Mouse (Mus musculus): ENCODE measurements at regions not wholly inside any gene's neighbourhood (a gene's known extent, or its start where the extent isn't known, plus 50 kb on each side); places are given as distances from the start of the nearest gene placed in this dataset.

DNA sequence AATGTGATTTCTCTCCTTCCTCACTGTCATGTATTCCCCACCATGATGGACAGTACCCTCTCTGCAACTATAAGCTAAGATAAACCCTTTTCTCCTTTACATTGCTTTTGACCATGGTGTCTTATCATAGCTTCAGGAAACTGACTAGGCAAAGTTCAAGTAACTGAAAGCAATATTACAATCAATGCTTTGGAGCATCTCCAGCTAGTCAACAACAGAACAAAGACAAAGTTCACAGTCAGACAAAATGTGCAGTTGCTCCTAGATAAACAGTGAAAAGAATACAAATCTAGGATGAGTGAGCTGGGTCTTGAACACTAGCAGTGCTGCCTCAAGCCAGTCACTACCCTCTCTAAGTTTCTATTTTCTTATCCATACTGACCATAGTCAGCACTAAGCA, 100.2 kb upstream of the Dynlrb2 start:
- ATAC-seq (ENCODE audit: insufficient number of reproducible peaks, low FRiP score, low TSS enrichment, low read depth): no peak
- Histone ChIP-seq H3K27me3 (no peaks in the 10 kb centered on the region), H3K27ac (replicated peaks) (no peak overlapping the region), H3K4me2 (replicated peaks) (no peak overlapping the region), H3K4me1 (no peaks in the 10 kb centered on the region), H3K4me3 (replicated peaks) (no peak overlapping the region), H3K9ac (no peak overlapping the region), H3K36me3 (no peaks in the 10 kb centered on the region), H3K9me3 (replicated peaks) (no peaks in the 10 kb centered on the region)

DNA sequence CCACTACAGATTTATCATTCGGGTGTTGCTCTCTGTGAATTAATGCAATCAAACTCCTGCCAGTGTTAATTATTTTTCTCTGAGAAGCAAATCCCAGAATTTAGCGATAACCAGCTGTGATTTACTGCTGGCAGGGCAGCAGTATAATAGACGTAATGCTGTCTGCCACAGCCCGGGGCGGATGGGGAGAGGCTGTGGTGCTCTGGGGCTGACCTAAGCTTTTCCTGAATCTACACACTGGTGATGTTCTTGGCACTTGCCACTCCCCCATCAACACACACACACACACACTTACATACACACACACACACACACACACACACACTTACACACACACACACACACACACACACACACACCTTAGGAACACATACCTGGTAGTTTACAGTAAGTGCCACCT, 101.4 kb upstream of the Dynlrb2 start:
- ATAC-seq (ENCODE audit: insufficient number of reproducible peaks, low FRiP score, low TSS enrichment, low read depth): no peak
- H3K9me3 ChIP-seq (replicated peaks): no peaks in the 10 kb centered on the region
- H3K9ac ChIP-seq: no peak overlapping the region
- no peak overlapping the region for H3K4me3 ChIP-seq (replicated peaks)
- no peaks in the 10 kb centered on the region for H3K27me3 ChIP-seq
- no peaks in the 10 kb centered on the region for H3K36me3 ChIP-seq
- no peak overlapping the region for H3K4me2 ChIP-seq (replicated peaks)
- 65% methylated on average over 5 of the region's 5 CpGs for WGBS
- H3K27ac ChIP-seq (replicated peaks): no peak overlapping the region
- H3K4me1 ChIP-seq: no peaks in the 10 kb centered on the region

GRCm38 (mm10) chr8:116399452-116399851, 105.3 kb upstream of the Dynlrb2 start:
- Histone ChIP-seq H3K4me3 (replicated peaks) (no peak overlapping the region), H3K4me1 (no peaks in the 10 kb centered on the region), H3K36me3 (no peaks in the 10 kb centered on the region), H3K27me3 (no peaks in the 10 kb centered on the region), H3K9me3 (replicated peaks) (no peaks in the 10 kb centered on the region), H3K4me2 (replicated peaks) (no peak overlapping the region), H3K9ac (no peak overlapping the region), H3K27ac (replicated peaks) (no peak overlapping the region)
- WGBS: 75% methylated on average over 2 of the region's 2 CpGs
- no peak for ATAC-seq (ENCODE audit: insufficient number of reproducible peaks, low FRiP score, low TSS enrichment, low read depth)

GRCm38 (mm10) chr8:116398565-116399205, 106.1 kb upstream of the Dynlrb2 start:
- H3K36me3 ChIP-seq: no peaks in the 10 kb centered on the region
- H3K27ac ChIP-seq (replicated peaks): no peak overlapping the region
- H3K9ac ChIP-seq: no peak overlapping the region
- H3K4me3 ChIP-seq (replicated peaks): no peak overlapping the region
- H3K27me3 ChIP-seq: no peaks in the 10 kb centered on the region
- no peaks in the 10 kb centered on the region for H3K9me3 ChIP-seq (replicated peaks)
- 69% methylated on average over 11 of the region's 11 CpGs for WGBS
- ATAC-seq (ENCODE audit: insufficient number of reproducible peaks, low FRiP score, low TSS enrichment, low read depth): no peak
- no peaks in the 10 kb centered on the region for H3K4me1 ChIP-seq
- no peak overlapping the region for H3K4me2 ChIP-seq (replicated peaks)

DNA sequence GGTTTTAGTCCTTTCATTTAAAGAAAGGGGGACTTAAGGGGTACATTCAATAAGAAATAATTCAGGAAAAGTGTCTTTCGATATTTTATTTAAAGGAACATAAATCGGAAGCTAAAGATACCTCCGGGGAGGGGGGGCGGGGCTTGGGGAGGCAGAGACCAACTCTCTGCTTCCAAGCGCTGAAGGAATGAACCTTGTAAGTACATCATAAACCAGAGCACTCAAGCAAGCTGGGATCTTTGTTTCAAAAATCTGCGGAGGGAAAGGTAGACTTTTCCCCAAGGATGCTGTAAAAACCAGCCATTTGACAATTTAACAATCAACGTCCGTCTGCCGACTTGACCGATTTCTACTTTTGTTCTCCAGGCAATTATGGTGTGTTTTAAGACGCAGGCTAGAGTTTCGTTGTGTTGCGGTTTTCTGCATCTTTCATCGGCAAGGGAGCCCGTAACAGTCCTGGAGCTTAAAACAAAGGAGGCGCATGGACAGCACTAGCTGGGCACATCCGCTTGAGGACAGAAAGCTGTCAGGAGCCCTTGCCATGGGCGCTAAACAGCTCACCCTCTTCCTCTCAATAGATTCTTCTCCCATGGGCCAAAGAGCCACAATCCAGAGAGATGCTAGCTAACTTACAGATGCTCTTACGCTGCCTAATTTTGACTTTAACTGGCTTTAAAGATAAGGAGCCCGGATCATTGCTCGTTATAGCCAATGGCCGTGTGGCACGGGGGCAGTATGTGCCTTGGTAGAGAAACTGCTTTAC, 119.4 kb upstream of the Dynlrb2 start:
- WGBS: 90% methylated on average over 23 of the region's 23 CpGs
- H3K27ac ChIP-seq (replicated peaks): no peak overlapping the region
- ATAC-seq (ENCODE audit: insufficient number of reproducible peaks, low FRiP score, low TSS enrichment, low read depth): no peak
- peaks cover 9% of the 10 kb centered on the region; the same call in 1 of the 2 replicates for H3K4me1 ChIP-seq
- H3K27me3 ChIP-seq: no peaks in the 10 kb centered on the region
- no peak overlapping the region for H3K4me3 ChIP-seq (replicated peaks)
- H3K9ac ChIP-seq: no peak overlapping the region
- H3K36me3 ChIP-seq: no peaks in the 10 kb centered on the region
- H3K4me2 ChIP-seq (replicated peaks): no peak overlapping the region
- no peaks in the 10 kb centered on the region for H3K9me3 ChIP-seq (replicated peaks)

- no peak overlapping the region for H3K4me3 ChIP-seq (replicated peaks)
- ATAC-seq (ENCODE audit: insufficient number of reproducible peaks, low FRiP score, low TSS enrichment, low read depth): no peak
- no peaks in the 10 kb centered on the region for H3K9me3 ChIP-seq (replicated peaks)
- no peaks in the 10 kb centered on the region for H3K27me3 ChIP-seq
- H3K9ac ChIP-seq: no peak overlapping the region
- H3K4me2 ChIP-seq (replicated peaks): no peak overlapping the region
- no peaks in the 10 kb centered on the region for H3K36me3 ChIP-seq
- peaks cover 15% of the 10 kb centered on the region; the same call in 1 of the 2 replicates for H3K4me1 ChIP-seq
- no peak overlapping the region for H3K27ac ChIP-seq (replicated peaks)
- WGBS: 74% methylated on average over 15 of the region's 15 CpGs
Observed at GRCm38 (mm10) chr8:116384418-116385089, 120.2 kb upstream of the Dynlrb2 start.

DNA sequence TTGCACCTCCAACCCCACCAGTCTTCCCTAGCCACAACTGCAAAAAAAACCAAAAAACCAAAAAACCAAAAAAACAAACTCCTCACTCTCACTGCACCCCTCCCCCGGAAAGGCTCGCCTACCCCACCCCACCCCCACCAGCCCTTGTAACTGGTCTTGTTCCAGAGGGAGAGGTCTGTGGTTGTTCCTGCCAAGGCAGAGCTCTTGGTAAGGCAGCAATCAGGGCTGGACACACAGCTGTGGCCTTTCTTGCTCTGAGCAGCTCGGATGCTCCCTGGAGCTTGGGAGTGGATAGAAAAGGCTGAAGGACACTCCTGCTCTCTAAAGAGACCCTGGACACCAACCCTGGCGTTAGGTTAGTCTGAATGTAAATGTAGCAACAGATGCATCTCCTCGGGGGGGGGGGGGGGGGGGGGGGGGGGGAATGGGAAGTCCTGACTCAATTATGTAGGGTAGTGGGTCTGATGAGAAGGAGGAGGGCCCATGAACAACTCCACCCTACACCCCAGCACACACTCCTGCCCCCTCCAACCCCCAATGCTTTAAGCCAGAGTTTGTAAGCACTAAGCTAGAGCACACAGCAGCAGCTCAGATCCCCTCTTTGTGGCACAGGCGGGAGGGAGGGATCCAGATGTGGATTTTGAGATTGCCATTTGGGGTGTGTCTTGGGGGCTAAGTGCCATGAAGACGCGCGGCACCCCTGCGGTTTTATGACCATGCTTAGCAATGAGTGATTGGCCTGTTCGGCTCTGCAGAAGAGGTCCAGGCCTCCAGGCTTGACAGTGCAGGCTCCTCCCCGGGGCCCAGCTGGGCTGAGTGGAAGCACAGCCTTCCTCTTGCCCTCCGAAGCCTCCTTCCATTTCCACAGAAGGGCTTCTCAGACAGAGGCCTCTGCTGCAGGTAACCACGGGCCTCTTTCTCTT, 121.0 kb upstream of the Dynlrb2 start:
- Histone ChIP-seq H3K9me3 (replicated peaks) (no peaks in the 10 kb centered on the region), H3K36me3 (no peaks in the 10 kb centered on the region), H3K4me1 (peaks cover 15% of the 10 kb centered on the region; the same call in 1 of the 2 replicates), H3K27ac (replicated peaks) (no peak overlapping the region), H3K4me2 (replicated peaks) (no peak overlapping the region), H3K27me3 (no peaks in the 10 kb centered on the region), H3K9ac (no peak overlapping the region), H3K4me3 (replicated peaks) (no peak overlapping the region)
- 44% methylated on average over 13 of the region's 14 CpGs for WGBS
- no peak for ATAC-seq (ENCODE audit: insufficient number of reproducible peaks, low FRiP score, low TSS enrichment, low read depth)

DNA sequence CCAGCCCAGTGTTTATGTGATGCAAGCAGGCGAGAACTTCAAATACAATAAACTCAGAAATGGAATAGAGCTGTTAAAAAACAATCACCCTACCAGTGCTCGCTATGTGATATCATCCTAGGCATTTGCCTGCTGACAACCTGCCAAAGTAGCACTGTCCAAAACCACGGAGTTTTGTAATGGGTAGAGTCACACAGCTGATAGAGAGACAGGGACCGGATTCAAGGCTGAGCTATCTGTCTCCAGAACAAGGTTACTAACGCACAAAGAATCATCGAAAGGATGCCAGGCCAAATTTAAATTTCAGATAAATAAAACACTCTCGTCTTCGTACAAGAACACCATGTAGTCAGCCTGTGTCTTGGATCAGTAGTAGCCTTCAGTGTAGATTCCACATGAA, 121.7 kb upstream of the Dynlrb2 start:
- Histone ChIP-seq H3K4me1 (peaks cover 15% of the 10 kb centered on the region; the same call in 1 of the 2 replicates), H3K4me2 (replicated peaks) (no peak overlapping the region), H3K36me3 (no peaks in the 10 kb centered on the region), H3K27me3 (no peaks in the 10 kb centered on the region), H3K9ac (no peak overlapping the region), H3K9me3 (replicated peaks) (no peaks in the 10 kb centered on the region), H3K27ac (replicated peaks) (no peak overlapping the region), H3K4me3 (replicated peaks) (no peak overlapping the region)
- no peak for ATAC-seq (ENCODE audit: insufficient number of reproducible peaks, low FRiP score, low TSS enrichment, low read depth)
- 66% methylated on average over 8 of the region's 8 CpGs for WGBS

- no peak overlapping the region for H3K9ac ChIP-seq
- H3K9me3 ChIP-seq (replicated peaks): no peaks in the 10 kb centered on the region
- no peaks in the 10 kb centered on the region for H3K36me3 ChIP-seq
- no peak overlapping the region for H3K4me2 ChIP-seq (replicated peaks)
- 88% methylated on average over 4 of the region's 4 CpGs for WGBS
- no peak overlapping the region for H3K27ac ChIP-seq (replicated peaks)
- ATAC-seq (ENCODE audit: insufficient number of reproducible peaks, low FRiP score, low TSS enrichment, low read depth): no peak
- peaks cover 15% of the 10 kb centered on the region; the same call in 1 of the 2 replicates for H3K4me1 ChIP-seq
- H3K4me3 ChIP-seq (replicated peaks): no peak overlapping the region
- no peaks in the 10 kb centered on the region for H3K27me3 ChIP-seq
Observed at GRCm38 (mm10) chr8:116380601-116381000, 124.2 kb upstream of the Dynlrb2 start.

DNA sequence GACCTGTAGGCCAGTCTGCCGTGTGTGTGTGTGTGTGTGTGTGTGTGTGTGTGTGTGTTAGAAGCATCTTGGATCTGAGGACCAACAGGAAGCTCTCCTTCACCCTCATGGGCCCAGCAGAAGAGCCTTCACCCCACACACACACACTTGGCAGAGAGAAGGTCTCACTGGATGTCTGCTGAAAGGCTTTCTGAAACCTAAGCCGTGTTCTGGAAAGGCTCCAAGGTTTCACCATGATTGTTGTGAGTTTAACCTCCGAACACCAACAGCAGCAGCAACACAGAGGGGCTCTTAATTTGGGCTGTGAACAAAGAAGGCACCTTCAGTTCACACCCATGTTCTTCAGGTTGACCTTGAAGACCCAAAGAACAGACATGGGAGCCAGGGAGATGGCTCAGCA, 124.9 kb upstream of the Dynlrb2 start:
- Histone ChIP-seq H3K36me3 (no peaks in the 10 kb centered on the region), H3K4me1 (peaks cover 20% of the 10 kb centered on the region), H3K9ac (no peak overlapping the region), H3K27me3 (no peaks in the 10 kb centered on the region), H3K4me2 (replicated peaks) (no peak overlapping the region), H3K4me3 (replicated peaks) (no peak overlapping the region), H3K9me3 (replicated peaks) (no peaks in the 10 kb centered on the region), H3K27ac (replicated peaks) (no peak overlapping the region)
- ATAC-seq (ENCODE audit: insufficient number of reproducible peaks, low FRiP score, low TSS enrichment, low read depth): no peak
- WGBS: 46% methylated on average over 3 of the region's 3 CpGs

DNA sequence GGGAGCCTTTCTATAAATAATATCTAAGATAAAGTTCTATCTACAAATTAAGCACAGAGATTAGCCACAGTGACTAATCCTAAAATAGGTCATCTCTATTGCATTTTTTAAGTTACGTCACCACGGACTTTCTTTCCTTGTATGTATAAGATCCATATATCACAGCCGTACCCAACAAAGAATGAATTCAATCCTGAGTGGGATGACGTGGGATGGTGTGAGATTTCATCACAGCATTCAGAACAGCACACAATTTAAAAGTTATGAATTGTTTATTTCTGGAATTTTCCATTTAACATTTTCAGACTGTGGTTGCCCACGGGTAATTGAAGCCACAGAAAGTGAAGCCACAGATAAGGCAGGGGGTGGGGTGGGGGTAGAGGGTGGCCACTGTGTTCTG, 129.0 kb upstream of the Dynlrb2 start:
- no peaks in the 10 kb centered on the region for H3K36me3 ChIP-seq
- peaks cover 13% of the 10 kb centered on the region for H3K4me1 ChIP-seq
- no peak overlapping the region for H3K4me3 ChIP-seq (replicated peaks)
- no peaks in the 10 kb centered on the region for H3K27me3 ChIP-seq
- H3K4me2 ChIP-seq (replicated peaks): no peak overlapping the region
- no peak overlapping the region for H3K9ac ChIP-seq
- no peak for ATAC-seq (ENCODE audit: insufficient number of reproducible peaks, low FRiP score, low TSS enrichment, low read depth)
- no peaks in the 10 kb centered on the region for H3K9me3 ChIP-seq (replicated peaks)
- H3K27ac ChIP-seq (replicated peaks): 0 out of 2 replicates have a peak overlapping the region, but pooled peaks have one; percentile 11
- 52% methylated on average over 5 of the region's 5 CpGs for WGBS
